Mouse (Mus musculus): ENCODE data around the gene Prdm1.

The Prdm1 gene

DNA sequence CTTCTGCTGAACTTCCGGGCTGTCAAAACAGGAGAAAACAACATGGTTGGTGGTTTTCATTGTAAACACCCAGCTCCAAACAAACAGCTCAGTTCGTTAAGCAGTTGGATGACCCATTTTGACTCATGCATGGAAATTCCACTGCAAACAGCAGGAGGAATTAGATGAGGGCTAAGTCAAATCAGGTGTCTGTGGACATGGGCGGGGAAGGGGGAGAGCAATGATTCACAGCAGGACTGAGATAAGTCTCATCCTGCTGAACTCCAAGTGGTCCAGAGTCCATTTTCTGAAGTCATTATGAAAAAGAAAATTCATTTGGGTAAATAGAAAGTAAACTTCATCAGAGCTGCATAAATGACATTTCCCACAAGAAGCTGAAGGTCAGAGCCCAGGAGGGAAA, 108.1 kb downstream of the Prdm1 start:
- DNase-seq (ENCODE audit: low spot score in 2 of 2) = no peak

DNA sequence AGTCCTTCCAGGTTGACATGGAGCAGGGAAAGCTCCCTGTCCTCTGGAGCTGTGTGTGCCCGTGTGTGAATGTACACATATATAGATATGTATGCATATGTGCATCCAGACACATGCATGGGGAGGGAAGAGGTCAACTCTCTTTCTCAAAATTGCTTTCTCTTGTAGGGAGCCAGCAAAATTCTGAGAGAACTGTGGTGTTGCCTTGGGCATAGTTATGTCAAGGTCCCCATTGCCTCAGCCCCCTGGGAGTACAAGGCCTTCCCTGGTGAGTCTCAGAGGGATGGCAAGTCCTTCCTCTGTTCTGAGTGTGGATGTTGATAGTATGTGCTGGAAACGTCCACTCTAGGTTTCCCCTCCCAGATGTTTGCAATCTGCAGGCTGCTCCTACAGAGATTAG, 109.4 kb downstream of the Prdm1 start:
- DNase-seq (ENCODE audit: low spot score in 2 of 2) = no peak

DNA sequence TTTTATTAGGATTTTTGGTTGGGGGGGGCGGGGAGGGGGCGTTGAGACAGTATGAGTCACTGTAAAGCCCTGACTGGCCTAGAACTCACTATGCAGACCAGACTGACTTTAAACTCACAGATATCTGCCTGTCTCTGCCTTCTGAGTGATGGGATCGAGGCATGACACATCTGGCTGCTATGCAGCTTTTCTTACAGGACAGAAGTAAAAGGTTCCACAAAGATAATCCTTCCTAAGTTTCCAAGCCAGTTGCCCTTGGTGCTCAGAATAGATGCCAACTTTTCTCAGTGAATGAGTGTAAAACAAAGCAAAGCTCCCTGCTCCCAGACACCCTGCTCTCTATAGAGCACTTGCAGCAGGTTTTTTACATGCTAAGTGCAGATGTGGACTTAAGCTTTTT, 112.7 kb downstream of the Prdm1 start:
- DNase-seq (ENCODE audit: low spot score in 2 of 2) = no peak

DNA sequence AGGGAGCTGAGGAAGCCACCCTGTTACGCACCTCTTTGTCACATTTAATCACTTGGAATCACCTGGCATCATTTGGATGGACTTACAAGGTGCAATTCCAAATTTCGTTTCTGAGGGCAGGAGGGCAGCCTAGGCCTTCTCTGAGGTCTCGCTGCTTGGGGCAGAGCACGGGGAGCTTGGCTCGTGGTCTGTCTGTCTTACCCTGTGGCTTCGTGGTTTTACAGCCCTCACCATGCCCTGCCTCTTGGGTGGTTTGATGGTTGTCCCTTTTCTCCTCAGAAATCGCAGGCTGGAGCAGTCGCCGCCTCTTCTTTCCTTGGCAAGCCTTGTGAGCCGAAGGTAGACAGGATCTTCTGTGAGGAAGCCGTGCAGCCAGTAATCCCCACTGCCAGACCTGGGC, 118.3 kb downstream of the Prdm1 start:
- no peak for DNase-seq (ENCODE audit: low spot score in 2 of 2)

DNA sequence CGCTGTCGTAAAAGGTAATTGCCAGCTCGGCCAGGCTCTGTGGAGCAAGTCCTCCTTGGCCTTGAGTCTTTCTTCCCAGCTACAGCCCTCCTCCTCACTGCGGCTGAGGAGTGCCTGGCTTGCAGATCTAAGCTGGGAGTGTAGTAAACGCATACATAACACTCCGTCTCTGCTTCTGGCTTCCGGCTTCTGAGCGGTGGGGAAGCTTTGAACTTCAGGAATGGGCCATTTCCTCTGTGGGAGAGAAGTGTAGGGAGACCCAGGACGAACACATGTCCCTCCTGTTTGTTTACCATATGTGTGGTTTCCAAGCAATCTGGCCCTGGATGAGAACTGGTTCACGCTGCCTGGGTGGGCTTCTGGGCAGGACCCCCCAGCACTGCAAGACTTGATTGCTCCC, 119.2 kb downstream of the Prdm1 start:
- no peak for DNase-seq (ENCODE audit: low spot score in 2 of 2)

DNA sequence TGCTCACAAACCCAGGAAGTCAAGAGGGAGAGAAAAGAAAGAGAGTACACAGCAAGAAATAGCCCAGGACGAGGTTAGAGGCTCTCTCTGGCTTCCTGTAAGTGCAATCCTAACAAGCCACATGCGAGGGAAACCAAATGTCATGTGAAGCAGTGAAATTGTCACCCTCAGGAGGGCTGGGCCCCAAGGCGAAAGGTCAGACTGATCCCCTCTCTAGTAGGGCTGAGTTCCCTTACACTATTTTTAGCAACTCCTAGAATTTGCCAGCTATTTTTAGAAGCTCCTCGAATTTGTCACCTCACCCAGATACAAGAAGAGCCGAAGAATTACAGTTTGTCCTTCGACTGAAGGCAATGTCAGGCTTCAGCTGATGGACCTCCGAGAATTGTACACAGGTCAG, 124.9 kb downstream of the Prdm1 start:
- DNase-seq (ENCODE audit: low spot score in 2 of 2) = no peak

DNA sequence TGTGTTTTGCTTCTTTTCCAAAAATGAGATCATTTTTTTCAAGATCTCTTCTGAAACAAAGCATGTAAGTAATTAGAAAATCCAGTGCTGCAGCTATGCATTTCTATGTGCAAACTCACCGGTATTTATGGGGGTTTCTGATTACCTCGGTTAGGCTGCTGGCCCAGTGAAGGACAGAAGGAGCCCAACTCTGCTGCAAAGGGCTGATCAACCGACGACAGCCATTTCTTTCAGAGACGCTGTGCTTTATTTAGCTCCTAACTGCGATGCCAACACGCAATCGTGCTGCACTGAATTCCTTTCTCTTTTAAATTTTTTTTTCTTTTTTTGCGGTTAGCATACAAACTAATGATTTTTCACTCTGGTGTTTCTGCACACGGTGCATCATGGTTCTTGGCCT, 126.7 kb downstream of the Prdm1 start:
- no peak for DNase-seq (ENCODE audit: low spot score in 2 of 2)

DNA sequence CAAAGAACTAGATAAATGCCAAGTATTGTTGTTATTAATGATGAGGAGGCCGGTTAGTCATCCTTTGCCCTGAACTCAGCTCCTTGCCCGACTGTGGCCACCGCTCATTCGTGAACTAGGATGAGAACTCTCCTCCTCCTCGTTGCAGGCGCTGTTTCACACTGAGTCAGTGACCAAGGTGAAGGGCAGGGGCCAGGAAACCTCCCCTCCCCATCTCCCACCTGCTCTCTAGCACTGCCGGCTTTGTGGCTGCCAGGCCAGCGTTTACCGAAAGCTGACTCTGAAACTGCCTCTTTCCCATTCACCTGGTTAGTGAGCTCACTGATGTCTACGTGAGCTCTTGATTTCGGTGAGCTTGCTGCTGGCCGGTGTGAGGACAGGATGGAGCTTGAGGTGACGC, 127.7 kb downstream of the Prdm1 start:
- no peak for DNase-seq (ENCODE audit: low spot score in 2 of 2)

DNA sequence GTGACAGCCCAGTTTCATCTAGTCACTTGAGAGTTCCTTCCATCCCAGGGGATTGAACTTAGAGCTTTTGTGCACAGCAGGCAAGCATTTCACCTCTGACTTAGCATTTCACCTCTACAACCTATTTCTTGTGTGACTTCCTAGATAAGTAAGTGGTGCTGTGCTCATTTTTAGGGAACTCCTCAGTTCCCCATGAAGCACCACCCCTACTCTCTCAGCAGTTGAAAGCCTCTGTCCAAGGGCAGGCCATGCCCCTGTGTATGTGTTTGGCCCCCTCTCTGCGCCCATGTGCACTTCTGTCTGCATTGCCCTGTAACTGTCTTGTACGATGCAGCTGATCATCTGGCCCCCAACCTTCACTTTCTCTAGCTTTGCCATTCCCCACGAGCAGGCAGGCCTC, 128.2 kb downstream of the Prdm1 start:
- DNase-seq (ENCODE audit: low spot score in 2 of 2) = no peak

DNA sequence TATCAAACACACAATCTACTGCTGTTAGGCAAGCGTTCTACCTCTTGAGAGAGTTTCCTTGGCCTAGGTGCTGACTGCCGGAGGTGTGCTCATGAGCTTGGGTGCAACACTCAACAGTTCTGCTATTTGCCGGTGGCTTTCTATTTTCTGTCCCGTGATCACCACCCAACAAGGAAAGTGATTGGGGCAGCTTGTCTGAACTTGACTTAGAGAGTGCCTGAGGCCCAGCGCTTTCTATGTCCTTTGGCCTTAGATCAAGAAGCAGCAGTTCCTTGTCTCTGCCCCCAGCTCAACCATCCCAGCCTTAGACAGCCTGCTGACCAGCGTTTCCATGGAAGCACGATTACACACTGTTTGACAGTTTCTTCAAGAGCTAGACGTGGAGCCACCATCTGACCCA, 135.4 kb downstream of the Prdm1 start:
- no peak for DNase-seq (ENCODE audit: low spot score in 2 of 2)

DNA sequence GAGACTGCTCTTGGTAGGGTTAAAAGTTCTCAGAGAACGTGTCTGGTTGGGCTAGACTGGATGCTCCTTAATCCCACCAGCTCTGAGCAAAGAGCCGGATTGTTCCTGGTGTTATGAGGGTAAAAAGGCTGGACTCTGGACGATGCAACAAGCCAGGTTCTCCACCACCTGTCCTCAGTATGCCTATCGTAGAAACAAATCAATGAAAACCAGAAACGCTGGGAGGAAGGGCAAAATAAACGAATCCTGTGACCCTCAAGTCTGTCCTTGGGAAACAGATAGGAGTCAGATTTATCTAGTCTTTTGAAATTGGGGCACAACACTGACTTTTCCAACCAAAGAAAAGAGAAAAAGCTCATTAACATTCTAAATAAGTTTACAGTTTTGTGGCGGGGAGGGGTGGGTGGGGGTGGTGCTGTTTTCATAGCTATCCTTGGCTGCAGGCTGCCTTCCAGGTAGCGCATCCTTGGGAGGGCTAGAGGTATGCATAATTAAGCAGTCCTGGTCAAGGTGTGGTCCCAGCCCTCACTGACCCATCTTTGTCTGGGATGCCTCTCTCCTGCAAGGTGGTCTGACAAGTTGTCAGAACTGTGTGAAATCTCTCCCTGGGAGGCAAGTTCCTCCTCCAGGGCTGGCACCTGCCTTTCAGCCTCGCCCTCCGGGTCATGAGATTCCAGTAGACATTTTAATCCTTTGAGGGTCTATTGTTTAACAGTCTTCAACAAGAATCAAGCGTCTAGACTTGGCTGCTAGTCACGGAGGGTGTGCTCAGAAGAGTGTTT, 136.6 kb downstream of the Prdm1 start:
- DNase-seq (ENCODE audit: low spot score in 2 of 2) = no peak

DNA sequence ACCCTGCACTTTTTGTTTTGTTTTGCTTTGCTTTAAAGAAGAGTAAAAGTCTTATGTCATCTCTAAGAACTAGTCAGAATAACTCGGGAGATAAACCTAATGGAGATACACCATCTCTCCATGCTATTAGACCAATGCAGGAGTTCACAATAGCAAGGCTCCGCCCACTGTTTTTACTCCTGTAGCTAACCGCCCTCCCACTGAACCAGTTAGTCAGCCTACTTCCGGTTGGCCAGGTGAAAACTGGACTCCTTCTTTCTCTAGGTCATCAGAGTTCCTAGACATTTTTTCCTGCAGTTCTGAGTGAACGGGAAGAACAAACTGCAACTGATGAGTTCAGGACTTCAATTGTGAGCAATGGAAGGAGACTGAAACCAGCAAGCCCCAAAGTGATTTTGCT, 138.0 kb downstream of the Prdm1 start:
- no peak for DNase-seq (ENCODE audit: low spot score in 2 of 2)

DNA sequence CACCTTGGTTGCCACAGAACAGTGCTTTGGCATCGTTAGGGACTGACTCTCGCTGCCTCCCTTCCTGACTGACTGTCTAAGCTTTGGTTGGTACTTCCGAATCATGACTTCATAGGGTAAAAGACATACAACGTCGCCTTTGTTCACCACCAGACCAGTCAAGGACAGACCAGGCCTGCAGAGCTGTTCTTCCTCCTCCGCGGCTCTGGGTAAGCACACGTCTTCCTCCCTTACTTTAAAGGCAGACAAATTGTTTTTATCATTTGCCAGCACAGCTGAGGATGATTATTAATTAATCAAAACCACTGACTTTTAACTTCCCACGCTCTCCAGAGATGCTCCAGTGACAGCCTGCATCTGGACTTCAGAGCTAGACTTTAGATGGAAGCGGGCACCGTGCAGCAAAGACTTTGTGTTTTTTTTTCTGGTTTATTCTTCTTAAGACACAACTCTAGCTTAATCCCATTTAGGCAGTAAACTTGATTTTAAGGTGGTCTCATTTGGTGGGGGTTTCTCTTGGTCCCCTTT, 139.5 kb downstream of the Prdm1 start:
- no peak for DNase-seq (ENCODE audit: low spot score in 2 of 2)
